Mouse (Mus musculus): ENCODE results near the gene Cog5.

The Cog5 gene

DNA sequence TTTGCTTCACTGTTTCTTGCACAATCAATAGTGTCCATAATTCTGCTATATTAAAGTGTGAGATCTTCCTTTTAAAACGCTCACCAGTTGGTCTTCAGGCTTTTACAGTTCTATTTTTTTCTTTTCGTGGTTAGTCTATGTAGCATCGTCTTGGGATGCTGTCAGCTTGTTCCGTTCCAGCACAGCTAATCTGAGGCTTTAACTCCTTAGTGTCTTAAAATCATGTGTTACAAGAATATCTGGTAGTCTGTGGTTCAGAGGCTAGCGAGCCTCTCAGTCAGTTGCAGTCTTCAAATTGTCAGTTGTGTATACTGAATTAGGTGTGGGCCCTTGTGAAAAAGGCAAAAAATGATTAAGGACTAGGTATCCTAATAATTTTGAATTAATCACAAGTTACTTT, 57.6 kb downstream of the Cog5 start:
- DNase-seq: no peak

DNA sequence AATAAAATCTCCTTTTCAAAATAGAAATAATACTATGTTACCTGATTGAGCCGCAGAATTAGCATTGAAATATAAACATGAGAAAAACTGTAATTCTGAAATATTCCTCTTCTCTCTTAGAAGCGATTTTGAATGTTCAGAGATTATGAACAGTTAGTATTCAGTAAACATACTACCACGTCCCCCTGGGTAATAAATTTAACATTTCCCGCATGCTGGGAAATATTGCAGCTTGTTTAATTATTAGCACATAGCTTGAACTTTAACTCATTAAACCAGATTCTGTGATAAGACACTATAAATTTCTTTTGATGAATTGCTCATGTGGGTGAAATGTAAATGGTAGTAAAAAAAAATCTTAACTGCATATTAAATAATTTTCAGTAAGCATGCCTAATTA, 58.1 kb downstream of the Cog5 start:
- DNase-seq: no peak

DNA sequence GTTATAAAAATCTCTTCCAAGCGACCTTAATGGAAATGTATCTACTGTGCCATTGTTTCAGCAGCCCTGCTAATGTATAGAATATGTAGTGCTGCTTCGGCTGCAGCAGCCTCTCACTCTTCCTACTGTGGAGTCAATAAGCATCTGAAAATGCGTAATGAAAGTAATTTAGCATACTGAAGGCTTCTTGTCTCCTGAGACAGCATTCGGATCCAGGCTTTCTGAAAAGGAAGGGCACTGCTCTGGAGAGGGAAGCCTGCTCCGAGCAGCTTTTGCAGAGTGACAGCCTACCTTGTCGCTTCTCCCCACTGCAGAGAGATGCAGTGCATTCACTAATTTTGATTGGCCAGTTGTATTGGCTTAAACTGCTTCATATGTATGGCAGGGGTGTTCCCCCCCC, 58.9 kb downstream of the Cog5 start, which contains the start of gene Gpr22:
Gene Gpr22, minus strand, starts transcription at position 348 of the 400 bp plus-strand sequence.
- DNase-seq: no peak

GRCm38 (mm10) chr12:31714070-31714469, 59.4 kb downstream of the Cog5 start:
- DNase-seq: no peak

DNA sequence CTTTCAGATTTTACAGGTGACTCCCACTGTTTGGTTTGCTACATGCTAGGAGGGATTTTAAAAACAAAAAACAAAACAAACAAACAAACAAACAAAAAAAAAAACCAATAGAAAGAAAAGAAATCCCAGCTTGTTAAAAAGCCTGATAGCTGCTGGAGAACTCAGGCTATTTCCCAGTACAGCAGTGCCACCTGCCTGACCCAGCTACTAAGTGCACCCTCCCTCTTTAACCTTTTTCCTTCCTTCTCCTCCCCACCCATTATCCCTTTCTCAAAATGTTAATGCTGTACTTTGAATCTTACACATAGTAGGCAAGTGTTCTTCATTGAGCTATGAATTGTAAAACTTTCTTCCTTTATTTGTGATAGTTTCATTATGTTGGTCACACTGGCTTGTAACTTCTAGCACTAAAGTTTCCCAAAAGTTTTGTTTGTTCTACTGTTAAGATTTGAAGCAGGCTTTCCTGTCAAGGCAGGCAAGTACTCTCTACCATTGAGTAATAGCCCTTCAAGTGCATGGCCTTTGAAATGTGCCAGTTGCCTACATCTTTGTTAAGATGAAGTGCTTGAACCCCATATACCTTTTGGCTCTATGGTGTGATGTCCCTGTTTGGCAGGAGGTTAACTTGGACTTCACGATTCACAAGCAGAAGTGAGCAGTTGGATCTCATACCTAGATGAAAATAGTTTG, 65.1 kb downstream of the Cog5 start:
- peak; percentile 31 for DNase-seq

DNA sequence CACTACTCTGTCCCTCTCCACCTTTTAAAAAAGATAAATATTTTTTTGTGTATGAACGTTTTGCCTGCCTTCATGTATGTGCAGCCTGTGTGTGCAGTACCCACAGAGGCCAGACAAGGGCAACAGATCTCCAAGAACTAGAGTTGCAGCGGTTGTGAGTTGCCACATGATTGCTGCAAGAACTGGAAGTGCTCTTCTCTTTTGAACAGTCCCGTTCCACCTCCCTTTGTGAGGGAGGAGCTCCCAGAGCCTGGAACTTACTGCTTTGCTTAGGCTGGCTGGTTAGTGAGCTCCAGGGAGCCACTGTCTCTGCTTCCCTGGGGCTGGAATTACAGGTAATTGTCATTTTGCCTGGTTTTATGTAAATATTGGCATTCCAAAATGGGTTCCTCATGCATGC, 69.9 kb downstream of the Cog5 start:
- no peak for DNase-seq

- DNase-seq: no peak
These were observed 71.0 kb downstream of the Cog5 start for GRCm38 (mm10) chr12:31725511-31726275.

DNA sequence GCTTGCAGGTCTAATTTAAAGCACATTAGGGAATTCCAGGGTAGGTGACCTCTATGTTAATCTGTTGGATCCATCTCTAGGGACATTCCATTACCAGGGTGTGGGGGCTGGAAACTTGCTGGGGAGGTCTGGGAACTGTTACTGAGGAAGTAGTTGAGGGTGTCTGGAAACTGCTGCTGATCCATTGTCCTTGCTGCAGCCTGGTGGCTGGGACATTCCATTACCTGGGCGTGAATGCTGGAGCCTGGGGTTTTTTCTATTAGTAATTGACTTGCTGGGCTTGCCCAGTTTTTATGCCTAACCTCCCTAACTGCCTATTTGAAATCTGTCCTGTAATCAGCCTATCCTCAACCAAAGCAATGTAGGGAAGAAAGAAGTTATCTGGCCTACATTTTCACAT, 72.0 kb downstream of the Cog5 start:
- DNase-seq: no peak

GRCm38 (mm10) chr12:31730126-31730525, 75.5 kb downstream of the Cog5 start:
- DNase-seq: no peak

DNA sequence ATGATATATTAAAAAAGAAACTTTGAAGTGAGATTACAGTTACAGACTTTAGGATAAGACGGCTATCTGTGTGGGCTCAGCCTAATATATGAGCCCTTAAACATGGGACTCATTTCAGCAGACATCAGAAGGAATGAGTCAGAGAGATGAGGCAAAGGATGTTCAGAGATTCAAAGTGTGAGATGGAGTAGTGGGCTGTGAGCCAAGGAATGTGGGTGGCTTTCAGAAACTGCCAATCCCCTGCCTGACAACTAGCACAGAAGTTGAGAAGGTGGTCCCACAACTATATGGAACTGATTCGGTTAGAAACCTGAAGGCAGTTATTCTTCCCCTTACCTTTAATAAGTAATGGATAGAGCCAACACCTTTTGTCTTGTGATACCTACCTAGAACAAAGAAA, 79.9 kb downstream of the Cog5 start:
- no peak for DNase-seq

DNA sequence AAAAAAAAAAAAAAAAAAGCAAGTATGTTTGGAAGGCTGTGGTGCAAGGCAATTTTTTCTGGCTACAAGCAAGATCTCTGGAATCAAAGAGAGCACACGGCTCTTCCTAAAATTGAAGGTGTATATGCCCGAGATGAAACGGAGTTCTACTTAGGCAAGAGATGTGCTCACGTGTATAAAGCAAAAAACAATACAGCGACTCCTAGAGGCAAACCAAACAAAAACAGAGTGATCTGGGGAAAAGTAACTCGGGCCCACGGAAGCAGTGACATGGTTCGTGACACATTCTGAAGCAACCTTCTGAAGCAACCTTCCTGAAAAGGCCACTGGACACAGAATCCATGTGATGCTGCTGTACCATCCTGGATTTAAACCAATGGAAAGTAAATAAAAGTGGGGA, 92.6 kb downstream of the Cog5 start:
- no peak for DNase-seq

DNA sequence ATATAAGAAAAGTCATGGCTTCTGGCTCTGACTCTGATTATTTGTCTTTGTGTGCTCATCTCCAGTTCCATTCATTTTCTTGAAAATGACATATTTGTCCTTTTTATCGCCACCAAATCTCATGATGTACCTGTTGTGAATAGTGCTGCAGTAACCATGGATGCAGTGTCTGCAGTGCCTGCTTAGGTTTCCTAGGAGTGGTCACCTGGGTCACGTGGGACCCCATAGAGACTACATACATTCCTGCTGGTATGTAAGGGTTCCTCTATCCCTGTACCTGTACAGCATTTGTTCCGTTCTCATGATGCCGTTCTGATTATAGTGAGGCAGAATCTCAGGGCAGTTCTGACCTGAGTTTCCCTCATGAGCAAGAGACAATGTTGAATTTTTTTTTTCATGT, 95.2 kb downstream of the Cog5 start:
- no peak for DNase-seq

GRCm38 (mm10) chr12:31754465-31754864, 99.8 kb downstream of the Cog5 start:
- no peak for DNase-seq

- DNase-seq: no peak
These were observed 101.5 kb downstream of the Cog5 start for GRCm38 (mm10) chr12:31755885-31756755.

DNA sequence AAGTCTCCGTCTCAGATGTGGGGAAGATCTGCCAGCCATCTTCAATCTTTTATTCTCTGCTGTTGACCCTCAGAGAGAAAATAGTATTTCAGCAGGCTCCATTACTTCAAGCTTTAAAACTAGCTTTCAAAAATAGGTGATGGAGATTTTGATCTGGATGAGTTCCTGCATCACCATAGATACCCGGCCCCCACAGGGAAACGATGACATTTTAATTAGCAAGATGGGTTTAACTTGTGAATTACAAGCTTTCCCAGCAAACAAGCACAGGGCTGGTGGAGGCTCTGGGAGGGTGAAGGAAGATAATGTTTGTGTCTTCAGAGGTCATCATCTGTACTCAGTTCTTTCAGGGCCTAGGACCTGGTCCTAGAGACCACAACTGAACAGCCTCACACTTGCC, 118.9 kb downstream of the Cog5 start:
- DNase-seq: no peak

DNA sequence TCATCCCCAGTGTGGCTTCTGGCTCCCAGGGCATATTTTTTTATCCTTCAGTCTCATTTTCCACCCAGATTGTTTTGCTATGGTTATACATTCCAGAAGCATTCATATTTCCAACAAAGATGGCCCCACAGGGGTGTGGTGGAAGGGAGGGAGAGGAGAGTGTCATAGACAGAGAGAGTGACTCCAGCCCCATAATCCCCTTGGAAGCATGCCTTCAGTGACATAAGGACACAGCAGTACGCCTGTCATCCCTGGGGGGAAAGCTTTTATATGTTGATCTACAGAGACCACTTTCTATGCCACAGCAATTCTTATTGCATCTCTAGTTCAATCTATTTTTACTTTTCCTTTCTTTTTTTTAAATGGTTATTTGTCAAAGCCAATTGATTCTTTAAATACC, 129.6 kb downstream of the Cog5 start:
- no peak for DNase-seq

GRCm38 (mm10) chr12:31788530-31788929, 133.9 kb downstream of the Cog5 start:
- DNase-seq: no peak

- no peak for DNase-seq
These were observed 151.9 kb downstream of the Cog5 start for GRCm38 (mm10) chr12:31806410-31807154.

GRCm38 (mm10) chr12:31818051-31818461, 163.4 kb downstream of the Cog5 start:
- no peak for DNase-seq

GRCm38 (mm10) chr12:31819096-31819495, 164.4 kb downstream of the Cog5 start:
- no peak for DNase-seq

- DNase-seq: no peak
These were observed 164.9 kb downstream of the Cog5 start for GRCm38 (mm10) chr12:31819520-31819919.

DNA sequence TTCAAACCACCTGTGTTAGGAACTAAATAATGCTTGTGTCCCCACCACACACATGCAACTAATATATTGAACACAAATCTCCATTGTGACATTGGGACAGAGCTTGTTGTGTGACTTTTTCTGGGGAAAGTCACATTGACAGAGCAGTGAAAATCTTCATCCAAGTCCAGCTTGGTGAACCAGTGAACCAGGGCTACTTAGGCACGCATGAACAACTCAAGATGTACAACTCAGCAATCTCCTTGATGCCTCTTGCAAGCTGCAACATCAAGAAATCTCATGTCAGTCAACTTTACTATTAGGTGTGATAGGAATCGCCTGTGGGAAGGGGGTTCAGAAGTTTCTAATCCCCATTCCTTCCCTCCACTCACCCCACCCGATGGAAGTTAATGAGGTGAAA, 169.0 kb downstream of the Cog5 start:
- DNase-seq: no peak

DNA sequence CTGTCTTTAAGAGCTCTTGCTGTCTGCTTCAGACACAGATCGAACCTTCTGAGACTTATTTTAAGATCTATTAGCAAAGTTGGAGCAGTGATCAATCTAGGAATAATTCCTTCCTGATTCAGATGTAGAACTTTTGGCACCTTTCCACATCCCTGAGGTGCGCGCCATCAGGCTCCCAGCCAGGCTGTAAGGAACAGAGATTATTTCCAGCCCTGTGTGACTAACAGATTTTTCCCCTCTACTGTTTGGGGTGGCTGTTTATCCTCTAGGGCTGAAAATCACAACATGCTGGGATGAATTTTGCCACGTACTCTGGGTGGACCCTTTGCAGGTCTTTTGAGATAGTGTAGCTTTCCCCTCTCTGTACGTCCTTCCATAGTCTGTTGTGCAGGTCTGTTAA, 170.2 kb downstream of the Cog5 start:
- no peak for DNase-seq
